7 mouse cellular contexts compared by ENCODE assay signal in the genomic region with DNA sequence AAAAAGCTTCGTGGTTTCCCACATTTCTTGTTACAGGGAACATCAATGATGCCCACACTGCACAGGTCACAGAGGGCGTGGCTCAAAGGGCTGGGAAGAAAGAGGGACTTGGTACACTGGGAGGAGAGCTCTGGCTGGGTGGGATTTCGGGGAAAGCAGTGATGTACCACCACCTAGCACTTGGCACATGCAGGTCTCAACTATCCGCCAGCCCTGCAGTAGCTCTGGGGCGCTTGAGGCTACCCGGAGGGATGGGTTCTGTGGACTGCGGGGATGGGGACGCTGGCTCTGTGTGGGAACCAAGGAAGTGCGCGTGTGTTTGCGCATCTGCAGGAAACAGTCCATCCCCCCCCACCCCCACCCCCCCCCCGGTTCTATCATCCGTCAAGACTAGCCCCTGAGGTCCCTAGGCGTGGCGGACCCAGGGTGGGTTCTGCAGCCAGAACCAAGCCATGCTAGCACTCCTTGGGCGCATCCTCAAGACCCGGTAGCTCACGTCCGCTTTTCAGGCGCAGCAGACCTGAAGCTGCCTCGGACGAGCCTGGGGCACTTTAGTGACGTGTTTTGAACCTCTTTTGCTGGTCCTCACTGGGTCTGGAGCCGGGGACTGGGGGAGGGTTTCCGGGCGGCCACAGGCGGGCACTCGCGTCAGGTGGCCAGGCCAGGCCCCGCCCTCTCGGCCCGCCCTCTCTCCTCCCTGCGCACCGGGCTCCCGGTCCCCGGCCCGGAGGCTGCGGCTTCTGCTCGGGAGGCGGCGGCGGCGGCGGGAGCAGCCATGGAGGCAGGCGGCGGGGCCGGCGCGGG. TPM values are rescaled to one million over a fixed set of nuclear protein-coding genes. Genes with fewer than 3 reads are reported as not detected.
DNase-seq lines count a peak whose midpoint lies in the region; ATAC-seq and TF ChIP-seq lines count a peak whose summit lies in the region.

A gene (plus strand): TSS at position 400 of the 804 bp plus-strand sequence.

- H3K4me1 ChIP-seq in hindbrain, embryonic 15.5 days (replicated peaks): peaks cover 17% of the 10 kb centered on the region

- no peaks in the 10 kb centered on the region for H3K9me3 ChIP-seq in hindbrain, embryonic 15.5 days

- H3K27ac ChIP-seq in hindbrain, embryonic 15.5 days (replicated peaks): peak within 1 kb of the TSS; percentile 77
- peak within 1 kb of the TSS; percentile 88 for H3K27ac ChIP-seq in left cerebral cortex, adult 2 months

- peak within 1 kb of the TSS; percentile 56 for H3K9ac ChIP-seq in hindbrain, embryonic 15.5 days

- peak within 1 kb of the TSS; percentile 63 for H3K4me3 ChIP-seq in hindbrain, embryonic 15.5 days
- H3K4me3 ChIP-seq in left cerebral cortex, adult 2 months: peak within 1 kb of the TSS; percentile 84

- peak; percentile 70 for ATAC-seq in activated CD4-positive, CD25-positive, alpha-beta regulatory T cell, adult 4 months
- ATAC-seq in hindbrain, embryonic 15.5 days (ENCODE audit: low FRiP score, low read depth): peak; percentile 93

- intact Hi-C loops in left cerebral cortex, adult 2 months (cut with DNase I): no loop called here

- TF ChIP-seq CTCF in left cerebral cortex, adult 2 months (IDR thresholded peaks at IDR 0.05): no peak

- H3K36me3 ChIP-seq in hindbrain, embryonic 15.5 days: no peaks in the 10 kb centered on the region

- DNase-seq in cerebellum, postnatal 36 days: peak; percentile 83 to 88
- DNase-seq in gastrocnemius, adult 18-20 months (ENCODE audit: low spot score): peak; percentile 70
- DNase-seq in left cerebral cortex, adult 2 months (ENCODE audit: extremely low spot score in 1 of 2, low spot score in 2 of 2): peak; percentile 82 to 85
- peak; percentile 71 to 83 for DNase-seq in lung, postnatal 4 days
- peak; percentile 78 to 82 for DNase-seq in right cerebral cortex, adult 2 months (ENCODE audit: low spot score in 2 of 2)

- peak within 1 kb of the TSS; percentile 91 for H3K4me2 ChIP-seq in hindbrain, embryonic 15.5 days

- WGBS in hindbrain, embryonic 15.5 days: under 1% methylated on average over 37 of the region's 49 CpGs

- H3K27me3 ChIP-seq in hindbrain, embryonic 15.5 days: peaks cover 3% of the 10 kb centered on the region; the same call in 1 of the 2 replicates

RNA-seq across cellular contexts. Expression of the gene that starts here (rescaled TPM):
- polyA plus RNA-seq in activated CD4-positive, CD25-positive, alpha-beta regulatory T cell, adult 4 months (2017; shearing (Covaris generic)): under 1 TPM; 0.21 to 0.54 TPM
- total RNA-seq in gastrocnemius, adult 18-20 months (2021): 10 to 100 TPM; 11.8 to 12.2 TPM
- polyA plus RNA-seq in hindbrain, embryonic 15.5 days (2015; fragmentation: Nextera tagmentation; extraction: Ambion mirVana): 43.3 and 52.6 TPM in 2 replicates
- total RNA-seq in left cerebral cortex, adult 2 months (2021): 100 to 1,000 TPM; 104 to 105 TPM

Comparison
In these comparisons a context has a peak if more than half of its experiments do, and no peak if none do; other contexts are left out.
1. Peak in every context shown above with its lines: DNase-seq, ATAC-seq, H3K4me3 ChIP-seq and H3K27ac ChIP-seq.
2. RNA of the gene that starts here (total RNA-seq): 104 to 105 TPM in left cerebral cortex, adult 2 months; 11.8 to 12.2 TPM in gastrocnemius, adult 18-20 months; every median in the first group is over 4 times any median in the second.
3. RNA of the gene that starts here (polyA plus RNA-seq): 43.3 to 52.6 TPM in hindbrain, embryonic 15.5 days; 0.21 to 0.54 TPM in activated CD4-positive, CD25-positive, alpha-beta regulatory T cell, adult 4 months; every median in the first group is over 10 times any median in the second.
4. Peak in ATAC-seq in activated CD4-positive, CD25-positive, alpha-beta regulatory T cell, adult 4 months; RNA of the gene not detected or under 1 TPM.